Mouse (Mus musculus) limb, embryonic 15.5 days (tissue): ENCODE measurements at regions not wholly inside any gene's neighbourhood (a gene's known extent, or its start where the extent isn't known, plus 50 kb on each side); places are given as distances from the start of the nearest gene placed in this dataset.
A peak's percentile ranks its signal among the peaks of the same experiment; 100 is the strongest.

Source experiments
- ATAC-seq: fragments of 200-750 bp; cut with Nextera tagmentation; 2 replicates; pipeline ENCODE4 v1.8.0; 2017; ENCODE audit warnings: low read depth, moderate TSS enrichment; ENCODE audit not compliant: insufficient number of reproducible peaks, low FRiP score, low TSS enrichment
- H3K27ac ChIP-seq: fragments of 300-500 bp; sonication (generic); 2 replicates; pipeline ENCODE4 v1.5.1; 2015; ENCODE audit warnings: moderate library complexity, mild to moderate bottlenecking, inconsistent platforms
- H3K27me3 ChIP-seq: fragments of 300-500 bp; sonication (generic); 2 replicates; pipeline ENCODE4 v1.6.1; 2015; ENCODE audit warnings: inconsistent platforms
- H3K36me3 ChIP-seq: fragments of 300-500 bp; sonication (generic); 2 replicates; pipeline ENCODE4 v1.6.1; 2015; ENCODE audit warnings: inconsistent platforms
- H3K4me1 ChIP-seq: fragments of 300-500 bp; sonication (generic); 2 replicates; pipeline ENCODE4 v1.6.1; 2015; ENCODE audit warnings: inconsistent platforms
- H3K4me2 ChIP-seq: fragments of 300-500 bp; sonication (generic); 2 replicates; pipeline ENCODE4 v1.6.1; 2015; ENCODE audit warnings: mild to moderate bottlenecking, inconsistent platforms
- H3K4me3 ChIP-seq: fragments of 300-500 bp; sonication (generic); 2 replicates; pipeline ENCODE4 v1.5.1; 2015; ENCODE audit warnings: mild to moderate bottlenecking, inconsistent platforms
- H3K9ac ChIP-seq: fragments of 300-500 bp; sonication (generic); 2 replicates; pipeline ENCODE4 v1.6.1; 2015; ENCODE audit warnings: inconsistent platforms
- H3K9me3 ChIP-seq: fragments of 300-500 bp; sonication (generic); 2 replicates; pipeline ENCODE4 v1.6.1; 2016; ENCODE audit warnings: inconsistent platforms
- WGBS: fragments of 180-500 bp; shearing (Covaris S2); methylation state at CpG from one replicate; pipeline ENCODE4 v1.1.7; 2015; 5-methylcytosine and 5-hydroxymethylcytosine counted together

GRCm38 (mm10) chr4:56643999-56644962, 95.6 kb upstream of the Gm26657 start:
- H3K9ac ChIP-seq = no peak overlapping the region
- H3K9me3 ChIP-seq = no peaks in the 10 kb centered on the region
- H3K4me3 ChIP-seq = no peak overlapping the region
- ATAC-seq = peak; percentile 81
- H3K27ac ChIP-seq = peak overlapping the region; percentile 67
- H3K27me3 ChIP-seq = no peaks in the 10 kb centered on the region
- no peaks in the 10 kb centered on the region for H3K36me3 ChIP-seq
- H3K4me1 ChIP-seq = peaks cover 14% of the 10 kb centered on the region
- peak overlapping the region; percentile 29 for H3K4me2 ChIP-seq
- 21% methylated on average over 20 of the region's 20 CpGs for WGBS

- WGBS = 71% methylated on average over 1 of the region's 1 CpGs
- Histone ChIP-seq H3K27ac (peak overlapping the region; percentile 67), H3K4me2 (no peak overlapping the region)
These were observed 96.4 kb upstream of the Gm26657 start for GRCm38 (mm10) chr4:56643491-56643890.

DNA sequence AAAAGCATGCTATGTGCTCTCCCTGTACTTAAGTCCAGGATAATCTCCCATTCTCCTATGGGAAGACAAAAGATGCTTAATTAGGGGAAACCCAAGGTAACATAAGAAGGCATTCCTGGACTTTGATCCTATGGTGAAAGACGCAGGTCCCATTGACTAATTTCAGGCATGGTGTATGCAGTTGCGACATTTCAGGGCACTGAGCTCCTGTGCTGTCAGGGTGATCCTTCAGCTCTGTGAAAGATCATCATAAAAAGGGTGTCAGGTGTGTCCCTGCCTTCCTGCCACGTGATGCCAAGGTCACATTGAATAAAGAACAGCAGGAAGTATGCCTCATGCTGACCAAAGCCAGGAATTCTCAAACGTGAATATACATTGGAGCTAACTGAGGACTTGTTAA, 100.2 kb upstream of the Gm26657 start:
- H3K9me3 ChIP-seq = no peaks in the 10 kb centered on the region
- H3K36me3 ChIP-seq = no peaks in the 10 kb centered on the region
- H3K4me3 ChIP-seq = no peak overlapping the region
- H3K4me1 ChIP-seq = peaks cover 23% of the 10 kb centered on the region
- no peak overlapping the region for H3K27ac ChIP-seq
- WGBS = 45% methylated on average over 4 of the region's 4 CpGs
- no peak overlapping the region for H3K4me2 ChIP-seq
- no peaks in the 10 kb centered on the region for H3K27me3 ChIP-seq
- H3K9ac ChIP-seq = no peak overlapping the region
- ATAC-seq = no peak

More at GRCm38 (mm10) chr4:56643491-56643890, 96.4 kb upstream of the Gm26657 start:
- Histone ChIP-seq H3K36me3 (no peaks in the 10 kb centered on the region), H3K27me3 (no peaks in the 10 kb centered on the region), H3K4me1 (peaks cover 22% of the 10 kb centered on the region), H3K9me3 (no peaks in the 10 kb centered on the region), H3K9ac (no peak overlapping the region), H3K4me3 (no peak overlapping the region)
- ATAC-seq = 0 out of 2 replicates have a peak, but pooled peaks have one; percentile 7

- Histone ChIP-seq H3K9me3 (no peaks in the 10 kb centered on the region), H3K4me1 (peaks cover 18% of the 10 kb centered on the region), H3K27ac (peak overlapping the region; percentile 54; the same call in 1 of the 2 replicates), H3K4me3 (no peak overlapping the region), H3K9ac (no peak overlapping the region), H3K27me3 (no peaks in the 10 kb centered on the region), H3K4me2 (0 out of 2 replicates have a peak overlapping the region, but pooled peaks have one; percentile 15), H3K36me3 (no peaks in the 10 kb centered on the region)
- 28% methylated on average over 14 of the region's 14 CpGs for WGBS
- no peak for ATAC-seq
These were observed 101.0 kb upstream of the Gm26657 start for GRCm38 (mm10) chr4:56638704-56639478.

DNA sequence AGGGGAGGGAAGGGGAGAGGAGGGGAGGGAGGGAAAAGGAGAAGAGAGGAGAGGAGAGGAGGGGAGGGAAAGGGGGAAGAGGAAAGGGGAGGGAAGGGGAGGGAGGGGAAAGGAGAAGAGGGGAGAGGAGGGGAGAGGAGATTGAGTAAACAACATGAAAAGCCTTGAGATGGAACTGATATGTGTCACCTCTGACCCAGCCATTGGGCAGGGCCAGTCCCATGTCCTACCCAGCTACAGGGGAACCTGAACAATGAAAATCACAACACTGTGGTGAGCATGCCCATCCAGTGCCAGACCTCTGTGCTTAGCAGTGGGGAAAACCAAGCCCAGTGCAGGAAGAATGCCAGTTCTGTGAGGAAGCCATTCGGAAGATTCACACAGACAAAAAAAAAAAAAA, 103.6 kb upstream of the Gm26657 start:
- Histone ChIP-seq H3K9me3 (no peaks in the 10 kb centered on the region), H3K4me1 (peaks cover 14% of the 10 kb centered on the region), H3K4me2 (no peak overlapping the region), H3K27ac (no peak overlapping the region), H3K9ac (no peak overlapping the region), H3K27me3 (no peaks in the 10 kb centered on the region), H3K36me3 (no peaks in the 10 kb centered on the region), H3K4me3 (no peak overlapping the region)
- no peak for ATAC-seq
- whole genome bisulfite sequencing = 90% methylated on average over 1 of the region's 1 CpGs

GRCm38 (mm10) chr4:56633528-56633927, 106.3 kb upstream of the Gm26657 start:
- no peaks in the 10 kb centered on the region for H3K36me3 ChIP-seq
- H3K27ac ChIP-seq = no peak overlapping the region
- ATAC-seq = no peak
- H3K27me3 ChIP-seq = no peaks in the 10 kb centered on the region
- no peaks in the 10 kb centered on the region for H3K9me3 ChIP-seq
- no peak overlapping the region for H3K9ac ChIP-seq
- H3K4me1 ChIP-seq = peaks cover 11% of the 10 kb centered on the region
- H3K4me2 ChIP-seq = no peak overlapping the region
- WGBS = 28% methylated on average over 4 of the region's 4 CpGs
- H3K4me3 ChIP-seq = no peak overlapping the region

DNA sequence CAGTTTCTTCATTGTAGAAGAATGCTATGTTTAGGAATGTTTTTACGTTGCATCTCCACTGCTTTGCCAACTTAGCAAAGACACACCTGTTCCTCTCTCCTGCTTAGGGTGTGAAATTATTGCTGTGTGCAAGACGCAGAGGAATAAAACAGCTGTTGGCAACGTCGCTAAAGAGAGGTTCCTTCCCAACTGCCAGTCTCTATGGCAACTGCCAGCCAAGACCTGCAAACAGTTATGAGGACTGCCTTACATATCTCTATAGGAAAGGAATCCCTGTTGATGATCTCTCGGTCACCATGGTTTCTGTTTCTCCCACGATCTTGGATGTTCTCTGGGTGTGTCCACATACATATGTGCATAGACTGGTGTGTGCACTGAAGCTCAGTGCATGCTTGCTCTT, 109.6 kb upstream of the Gm26657 start:
- ATAC-seq = no peak
- H3K9me3 ChIP-seq = no peaks in the 10 kb centered on the region
- H3K4me2 ChIP-seq = no peak overlapping the region
- no peak overlapping the region for H3K4me3 ChIP-seq
- peaks cover 17% of the 10 kb centered on the region; the same call in 1 of the 2 replicates for H3K4me1 ChIP-seq
- no peaks in the 10 kb centered on the region for H3K36me3 ChIP-seq
- no peaks in the 10 kb centered on the region for H3K27me3 ChIP-seq
- WGBS = 35% methylated on average over 6 of the region's 6 CpGs
- no peak overlapping the region for H3K27ac ChIP-seq
- H3K9ac ChIP-seq = no peak overlapping the region

- Histone ChIP-seq H3K9ac (no peak overlapping the region), H3K27me3 (no peaks in the 10 kb centered on the region), H3K27ac (no peak overlapping the region), H3K4me3 (no peak overlapping the region), H3K4me1 (peaks cover 15% of the 10 kb centered on the region; the same call in 1 of the 2 replicates), H3K9me3 (no peaks in the 10 kb centered on the region), H3K36me3 (no peaks in the 10 kb centered on the region), H3K4me2 (no peak overlapping the region)
- ATAC-seq = no peak
- WGBS = 58% methylated on average over 7 of the region's 7 CpGs
These were observed 112.7 kb upstream of the Gm26657 start for GRCm38 (mm10) chr4:56627206-56627605.

GRCm38 (mm10) chr4:56621782-56622181, 118.1 kb upstream of the Gm26657 start:
- no peak for ATAC-seq
- no peak overlapping the region for H3K27ac ChIP-seq
- H3K4me3 ChIP-seq = no peak overlapping the region
- H3K27me3 ChIP-seq = no peaks in the 10 kb centered on the region
- no peak overlapping the region for H3K4me2 ChIP-seq
- no peaks in the 10 kb centered on the region for H3K36me3 ChIP-seq
- H3K9me3 ChIP-seq = no peaks in the 10 kb centered on the region
- 71% methylated on average over 4 of the region's 4 CpGs for WGBS
- H3K9ac ChIP-seq = no peak overlapping the region
- H3K4me1 ChIP-seq = 0 out of 2 replicates have a peak, but pooled peaks cover 1% of the 10 kb centered on the region

DNA sequence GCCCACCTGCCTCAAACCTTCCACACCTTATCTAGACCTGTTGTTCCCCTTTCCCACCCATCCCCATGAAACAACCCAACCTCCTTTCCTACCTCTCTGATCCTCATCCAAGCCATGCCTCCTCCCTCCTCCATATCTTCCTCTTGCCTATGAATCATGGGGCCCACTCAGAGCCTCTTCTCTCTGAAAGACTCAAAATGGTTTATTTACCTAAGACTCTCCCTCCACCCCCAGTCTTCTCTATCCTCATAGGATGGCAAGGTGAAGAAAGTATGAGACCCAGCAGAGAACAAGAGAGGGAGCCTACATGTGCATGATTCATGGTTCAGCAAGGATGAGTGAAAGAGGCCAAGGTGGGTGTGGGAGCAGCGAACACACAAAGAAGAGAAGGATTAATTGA, 118.5 kb upstream of the Gm26657 start:
- H3K27ac ChIP-seq = no peak overlapping the region
- no peak overlapping the region for H3K4me2 ChIP-seq
- no peaks in the 10 kb centered on the region for H3K4me1 ChIP-seq
- WGBS = 88% methylated on average over 1 of the region's 1 CpGs
- H3K27me3 ChIP-seq = no peaks in the 10 kb centered on the region
- no peak for ATAC-seq
- H3K9me3 ChIP-seq = no peaks in the 10 kb centered on the region
- no peaks in the 10 kb centered on the region for H3K36me3 ChIP-seq
- H3K4me3 ChIP-seq = no peak overlapping the region
- H3K9ac ChIP-seq = no peak overlapping the region

DNA sequence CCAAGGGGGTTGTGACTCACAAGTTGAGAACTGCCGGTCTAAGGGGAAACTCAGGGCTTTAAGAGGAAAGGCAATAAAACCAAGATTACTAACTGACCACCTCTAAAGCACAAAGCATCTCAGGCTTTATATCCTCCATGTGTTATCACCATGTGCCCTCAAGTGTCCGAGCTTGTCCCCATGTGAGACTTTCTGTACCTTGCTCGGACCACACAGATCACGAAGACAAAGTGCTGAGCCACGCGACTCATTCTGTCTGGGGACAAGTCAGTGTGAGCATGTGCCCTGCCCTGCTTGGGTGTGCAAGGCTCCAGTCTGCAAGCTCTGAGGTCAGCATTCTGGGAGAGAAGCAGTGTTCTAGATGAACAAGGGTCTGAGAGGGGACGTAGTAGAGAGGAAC, 119.2 kb upstream of the Gm26657 start:
- no peaks in the 10 kb centered on the region for H3K4me1 ChIP-seq
- no peaks in the 10 kb centered on the region for H3K27me3 ChIP-seq
- H3K27ac ChIP-seq = no peak overlapping the region
- H3K4me3 ChIP-seq = no peak overlapping the region
- H3K9ac ChIP-seq = no peak overlapping the region
- no peaks in the 10 kb centered on the region for H3K36me3 ChIP-seq
- WGBS = 82% methylated on average over 7 of the region's 7 CpGs
- H3K9me3 ChIP-seq = no peaks in the 10 kb centered on the region
- H3K4me2 ChIP-seq = no peak overlapping the region
- no peak for ATAC-seq

DNA sequence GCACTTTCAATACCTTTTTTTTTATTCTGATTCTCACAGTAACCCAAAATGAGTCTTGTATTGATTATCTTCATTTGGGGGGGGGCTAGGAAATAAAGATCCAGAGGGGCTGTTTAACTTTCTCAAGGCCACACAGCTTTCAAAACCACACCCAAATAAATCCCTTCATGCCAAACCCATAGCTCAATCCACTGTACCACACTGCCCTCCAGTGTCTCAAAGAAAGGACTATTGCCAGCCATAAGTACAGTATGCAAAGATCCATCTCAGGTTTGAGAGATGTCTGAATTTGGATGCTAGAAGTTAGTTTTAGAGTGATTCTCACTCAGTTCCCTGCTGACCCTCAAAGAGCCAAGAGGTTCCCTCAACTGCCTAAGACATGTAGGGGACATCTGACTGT, 120.1 kb upstream of the Gm26657 start:
- Histone ChIP-seq H3K4me2 (no peak overlapping the region), H3K9ac (no peak overlapping the region), H3K27me3 (no peaks in the 10 kb centered on the region), H3K4me1 (no peaks in the 10 kb centered on the region), H3K36me3 (no peaks in the 10 kb centered on the region), H3K4me3 (no peak overlapping the region), H3K9me3 (no peaks in the 10 kb centered on the region), H3K27ac (no peak overlapping the region)
- no peak for ATAC-seq
